Comparison of ENCODE assay signal across 1 mouse cellular context in the genomic region with DNA sequence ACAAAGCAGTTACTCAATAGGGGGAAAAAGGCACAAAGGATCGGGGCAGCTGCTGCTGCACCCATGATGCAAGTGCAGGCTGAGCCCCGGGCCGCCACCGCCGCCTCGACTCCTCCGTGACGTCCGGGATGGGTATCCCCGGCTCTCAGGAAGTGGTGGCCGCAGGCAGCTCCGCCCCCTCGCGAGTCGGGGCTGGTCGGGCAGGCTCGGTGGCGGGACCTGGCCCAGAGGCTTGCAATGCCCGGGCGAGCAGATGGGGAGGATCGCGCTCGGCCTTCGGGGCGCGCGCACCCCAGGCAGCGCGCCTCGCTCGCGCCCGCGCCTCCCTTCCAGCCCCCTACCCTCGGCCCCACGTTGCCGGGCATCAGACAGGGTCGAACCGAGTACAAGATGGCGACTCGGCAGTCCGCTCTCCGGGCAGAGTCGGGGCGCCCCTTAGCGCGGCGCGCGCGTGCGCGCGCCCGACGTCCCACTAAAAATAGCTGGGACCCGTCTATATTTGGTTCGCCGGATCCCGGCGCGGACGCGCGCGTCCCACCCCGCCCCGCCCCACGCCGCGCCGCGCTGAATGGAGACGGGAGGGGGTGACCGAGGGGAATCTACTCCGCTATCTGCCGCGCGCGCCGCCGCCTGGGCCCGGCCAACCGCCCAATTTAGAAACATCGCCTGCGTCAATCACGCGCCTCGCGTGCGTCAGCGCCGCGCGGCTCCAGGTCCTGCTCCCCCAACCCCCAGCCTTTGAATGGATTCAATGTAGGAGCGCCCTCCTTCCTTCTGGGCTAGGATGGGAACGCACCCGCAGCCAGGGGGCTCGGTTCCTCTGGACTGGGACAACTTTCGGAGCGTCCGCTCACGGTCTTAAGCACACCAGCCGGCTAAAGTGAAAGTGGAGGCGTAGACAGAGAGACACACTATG.
A peak's percentile ranks its signal among the peaks of the same experiment; 100 is the strongest.
TF ChIP-seq lines count a peak whose summit lies in the region.

No protein-coding gene starts in this region.

TF ChIP-seq in CH12.LX, 34 proteins besides CTCF, POLR2A, EP300 and RAD21 (continued from another document):
- no peak for TF ChIP-seq JUN (IDR thresholded peaks at IDR 0.05; ENCODE audit: insufficient read depth, low read depth, low read length)
- no peak for TF ChIP-seq USF2 (conservative IDR thresholded peaks at IDR 0.05; ENCODE audit: low read depth, low read length)
- peak; percentile 53 for TF ChIP-seq MXI1 (IDR thresholded peaks at IDR 0.05; ENCODE audit: low read depth, low read length)
- peak; percentile 56 for TF ChIP-seq TCF12 (IDR thresholded peaks at IDR 0.05; ENCODE audit: low read depth, low read length)
- peak; percentile 73 for TF ChIP-seq NRF1 (IDR thresholded peaks at IDR 0.05; ENCODE audit: low read depth, low read length)
- TF ChIP-seq HCFC1 (IDR thresholded peaks at IDR 0.05; ENCODE audit: low read depth, low read length) = peak; percentile 60
- peak; percentile 73 for TF ChIP-seq CHD2 (IDR thresholded peaks at IDR 0.05; ENCODE audit: low read length)
- peak; percentile 63; the same call in 1 of the 2 replicates for TF ChIP-seq RCOR1 (conservative IDR thresholded peaks at IDR 0.05; ENCODE audit: low read depth, low read length)
- no peak for TF ChIP-seq USF1 (IDR thresholded peaks at IDR 0.05; ENCODE audit: low read depth, low read length)
- peak; percentile 15; the same call in 1 of the 2 replicates for TF ChIP-seq IRF4 (IDR thresholded peaks at IDR 0.05; ENCODE audit: low read depth, low read length)
- peak; percentile 76 for TF ChIP-seq ETS1 (conservative IDR thresholded peaks at IDR 0.05; ENCODE audit: low read depth, low read length)
- no peak for TF ChIP-seq TBP (conservative IDR thresholded peaks at IDR 0.05; ENCODE audit: low read depth, low read length)
- TF ChIP-seq MAZ (IDR thresholded peaks at IDR 0.05; ENCODE audit: low read depth, low read length) = peak; percentile 68; the same call in 1 of the 2 replicates
- no peak for TF ChIP-seq KAT2A (IDR thresholded peaks at IDR 0.05; ENCODE audit: insufficient replicate concordance, low read length)
- TF ChIP-seq POLR2AphosphoS2 (IDR thresholded peaks at IDR 0.05; ENCODE audit: low read depth, low read length) = no peak
- no peak for TF ChIP-seq ZNF384 (IDR thresholded peaks at IDR 0.05; ENCODE audit: low read depth, low read length)
- TF ChIP-seq ZMIZ1 (IDR thresholded peaks at IDR 0.05; ENCODE audit: low read depth, low read length) = 0 out of 2 replicates have a peak, but pooled peaks have one; percentile 31
- TF ChIP-seq SMC3 (IDR thresholded peaks at IDR 0.05; ENCODE audit: low read depth, low read length) = no peak
- no peak for TF ChIP-seq E2F4 (IDR thresholded peaks at IDR 0.05; ENCODE audit: insufficient replicate concordance, low read depth, low read length)
- TF ChIP-seq BHLHE40 (IDR thresholded peaks at IDR 0.05; ENCODE audit: low read depth, low read length) = peak; percentile 97
- TF ChIP-seq NELFE (IDR thresholded peaks at IDR 0.05; ENCODE audit: low read depth, low read length) = peak; percentile 70
- TF ChIP-seq MYC (IDR thresholded peaks at IDR 0.05; ENCODE audit: low read depth, low read length) = no peak
- TF ChIP-seq JUND (conservative IDR thresholded peaks at IDR 0.05; ENCODE audit: low read depth, low read length) = no peak
- TF ChIP-seq ZKSCAN1 (IDR thresholded peaks at IDR 0.05; ENCODE audit: borderline replicate concordance, low read depth, low read length) = no peak
- TF ChIP-seq PAX5 (IDR thresholded peaks at IDR 0.05; ENCODE audit: low read length) = no peak
- TF ChIP-seq ELF1 (IDR thresholded peaks at IDR 0.05; ENCODE audit: low read depth, low read length) = peak; percentile 84
- no peak for TF ChIP-seq ZC3H11A (IDR thresholded peaks at IDR 0.05; ENCODE audit: low read depth, low read length)
- peak; percentile 37; the same call in 1 of the 2 replicates for TF ChIP-seq MAX (IDR thresholded peaks at IDR 0.05; ENCODE audit: low read length)
- TF ChIP-seq CHD1 (IDR thresholded peaks at IDR 0.05; ENCODE audit: low read depth, low read length) = no peak
- TF ChIP-seq GABPA (IDR thresholded peaks at IDR 0.05; ENCODE audit: insufficient replicate concordance, low read depth, low read length) = no peak
TF ChIP-seq in CH12.LX: peak in this region for 17.
